Mouse (Mus musculus) retina, adult 2 months (tissue): ENCODE measurements at regions not wholly inside any gene's neighbourhood (a gene's known extent, or its start where the extent isn't known, plus 50 kb on each side); places are given as distances from the start of the nearest gene placed in this dataset.

Experiments
- DNase-seq: peaks from one replicate; pipeline ENCODE4 v3.0.0-alpha.2; 2012; ENCODE audit warnings: low read depth, low spot score

DNA sequence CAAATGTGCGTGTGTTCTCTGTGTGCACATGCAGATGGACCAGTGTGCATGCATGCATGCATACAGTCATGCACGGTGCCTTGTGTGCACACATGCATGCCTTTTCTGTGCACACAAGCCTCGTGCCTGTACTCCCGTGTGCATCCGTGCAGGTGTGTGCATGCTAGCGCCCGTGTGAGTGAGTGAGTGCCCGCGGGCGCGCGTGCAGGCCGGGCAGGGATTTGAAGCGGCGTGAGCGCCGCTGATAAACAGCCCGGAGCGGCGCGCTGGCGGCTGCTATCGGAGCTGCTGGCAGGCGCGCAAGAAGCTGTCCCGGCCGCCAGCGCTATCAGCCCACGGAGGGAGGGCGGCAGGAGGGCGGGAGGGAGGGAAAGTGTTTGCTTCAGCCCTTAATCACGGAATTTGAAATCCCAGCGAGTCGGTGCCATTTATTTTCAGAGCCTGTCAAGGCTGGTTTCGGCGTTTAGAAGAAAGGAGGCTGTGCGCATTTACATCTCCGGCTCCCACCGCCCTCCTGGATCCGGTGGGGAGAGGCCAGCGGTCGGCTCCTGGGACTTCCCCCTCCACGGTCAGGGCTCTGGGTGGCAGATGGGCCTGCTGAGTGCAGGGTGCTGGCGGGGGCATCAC, 82.1 kb downstream of the Cstad start:
- no peak for DNase-seq

DNA sequence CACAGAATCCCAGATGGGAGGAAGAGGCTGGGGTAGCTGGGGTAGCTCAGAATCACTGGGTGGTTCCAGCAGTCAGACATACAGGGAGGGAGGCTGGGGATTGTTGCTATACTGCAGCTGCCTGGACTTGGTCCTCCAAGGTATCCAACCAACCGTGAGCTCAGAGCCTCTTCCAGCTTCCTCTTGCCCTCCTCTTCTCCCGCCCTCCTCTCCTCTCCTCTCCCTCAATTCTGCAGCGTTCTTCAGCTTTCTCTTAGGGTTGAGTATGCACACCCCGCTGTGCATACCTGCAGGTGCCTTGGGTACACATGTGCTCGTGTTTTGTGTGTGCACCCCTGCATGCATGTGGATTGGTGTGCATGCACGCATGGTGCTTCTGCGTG, 81.6 kb downstream of the Cstad start:
- no peak for DNase-seq

DNA sequence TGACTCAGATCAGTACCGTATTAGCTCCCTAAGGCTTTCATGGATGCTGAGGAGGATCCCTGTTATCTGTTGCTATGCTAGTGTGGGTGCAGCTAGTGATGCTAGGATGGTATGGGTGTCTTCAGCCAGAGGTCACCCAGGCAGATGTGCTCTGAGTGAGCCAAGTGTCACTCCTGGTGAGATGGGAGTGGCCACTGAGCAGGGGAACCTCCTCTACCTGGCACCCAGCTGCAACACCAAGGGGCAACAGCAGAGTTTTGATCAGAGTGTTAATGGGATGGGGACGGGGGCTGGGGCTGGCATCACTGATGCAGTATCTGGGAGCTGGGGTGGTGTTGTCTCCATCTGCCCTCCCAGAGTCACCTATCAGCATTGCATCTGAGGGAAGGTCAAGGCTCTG, 81.0 kb downstream of the Cstad start:
- DNase-seq: no peak

DNA sequence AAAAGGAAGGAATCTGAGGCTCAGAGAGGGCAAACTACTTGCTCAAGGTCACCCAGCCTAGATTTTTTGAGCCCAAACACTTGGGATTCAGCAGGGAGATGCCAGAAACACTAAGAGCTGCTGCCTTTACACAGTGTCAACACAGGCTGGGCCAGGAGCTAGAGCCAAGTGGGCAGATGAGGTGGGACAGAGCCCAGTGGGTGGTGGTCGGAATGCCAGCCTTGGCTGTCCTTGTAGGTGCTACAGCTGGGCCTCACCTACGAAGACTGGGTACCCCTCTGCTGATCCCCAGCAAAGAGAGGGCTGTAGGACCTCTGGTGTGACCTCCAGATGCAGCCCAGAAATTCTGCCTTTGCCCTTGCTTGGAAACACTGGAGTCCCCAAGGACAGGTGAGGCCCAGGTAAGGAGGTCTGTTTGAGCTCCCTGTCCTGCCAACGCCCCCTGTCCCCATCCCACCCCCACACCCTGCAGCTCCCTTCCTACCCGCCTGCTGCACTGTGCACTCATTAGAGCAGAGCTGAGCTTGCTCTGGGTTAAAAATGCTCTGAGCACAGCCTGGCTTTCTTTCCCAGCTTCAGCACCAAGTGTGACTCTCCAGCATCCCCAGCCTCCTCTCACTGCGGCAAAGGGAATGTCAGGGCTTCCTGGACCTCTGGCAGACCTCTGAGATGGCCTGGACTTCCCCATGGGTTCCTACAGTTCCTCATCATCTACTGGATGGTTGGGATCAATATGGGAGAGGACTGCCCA, 76.2 kb downstream of the Cstad start:
- no peak for DNase-seq

DNA sequence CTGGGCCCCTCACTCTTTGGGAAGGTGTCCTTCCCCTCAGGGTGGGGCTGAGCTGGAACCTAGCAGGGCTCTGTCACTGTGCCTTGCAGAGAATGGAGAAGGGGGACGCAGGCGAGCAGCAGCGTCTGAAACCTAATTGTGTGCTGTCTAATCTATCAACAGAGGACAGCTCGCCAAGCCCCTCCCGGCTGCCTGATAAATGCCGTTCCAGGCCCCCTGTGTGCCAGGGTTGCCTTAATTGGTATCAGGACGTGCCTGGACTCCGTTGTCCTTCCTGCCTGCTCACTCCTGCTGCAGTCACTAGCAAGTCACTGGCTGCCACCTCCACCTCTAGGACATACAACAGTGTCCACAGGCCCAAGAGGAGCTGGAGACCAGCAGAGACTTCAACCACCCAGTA, 72.6 kb downstream of the Cstad start:
- DNase-seq: no peak

DNA sequence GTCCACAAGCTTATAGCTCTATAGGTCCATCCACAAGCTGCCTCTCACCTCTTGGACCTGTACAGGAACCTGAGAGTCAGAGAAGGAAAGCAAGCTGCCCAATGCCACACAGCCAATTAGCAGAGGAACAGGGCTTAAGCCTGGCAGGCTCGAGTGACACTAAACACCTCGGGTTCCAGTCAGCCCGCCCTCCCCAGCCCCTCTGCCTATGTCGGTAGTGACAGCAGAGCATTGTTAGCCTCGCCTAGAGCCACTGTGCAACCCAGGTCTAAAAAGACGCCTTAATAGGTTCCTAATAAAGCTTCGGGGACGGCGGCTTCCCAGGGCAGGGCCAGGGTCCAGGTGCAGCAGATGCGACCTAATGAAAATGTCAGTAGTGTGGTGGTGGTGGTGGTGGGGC, 66.3 kb downstream of the Cstad start:
- DNase-seq: no peak

DNA sequence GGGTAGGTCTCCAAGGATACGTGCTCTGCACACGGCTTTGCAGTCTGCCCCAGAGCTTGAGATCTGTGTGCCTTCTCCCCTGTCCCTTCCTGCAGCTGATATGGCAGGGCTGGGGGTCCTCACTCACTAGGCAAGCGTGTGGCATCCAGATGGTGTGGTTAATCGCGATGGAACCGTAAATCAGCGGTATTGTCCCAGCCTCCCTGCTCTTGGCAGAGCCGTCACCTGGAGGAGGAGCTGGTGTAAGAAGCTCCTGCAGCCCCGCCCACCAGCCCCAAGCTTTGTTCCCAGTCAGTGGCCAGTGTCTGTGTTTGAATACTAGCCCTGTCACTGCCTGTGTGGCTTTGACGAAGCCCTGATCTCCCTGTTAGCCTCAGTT, 65.8 kb downstream of the Cstad start:
- DNase-seq: no peak

DNA sequence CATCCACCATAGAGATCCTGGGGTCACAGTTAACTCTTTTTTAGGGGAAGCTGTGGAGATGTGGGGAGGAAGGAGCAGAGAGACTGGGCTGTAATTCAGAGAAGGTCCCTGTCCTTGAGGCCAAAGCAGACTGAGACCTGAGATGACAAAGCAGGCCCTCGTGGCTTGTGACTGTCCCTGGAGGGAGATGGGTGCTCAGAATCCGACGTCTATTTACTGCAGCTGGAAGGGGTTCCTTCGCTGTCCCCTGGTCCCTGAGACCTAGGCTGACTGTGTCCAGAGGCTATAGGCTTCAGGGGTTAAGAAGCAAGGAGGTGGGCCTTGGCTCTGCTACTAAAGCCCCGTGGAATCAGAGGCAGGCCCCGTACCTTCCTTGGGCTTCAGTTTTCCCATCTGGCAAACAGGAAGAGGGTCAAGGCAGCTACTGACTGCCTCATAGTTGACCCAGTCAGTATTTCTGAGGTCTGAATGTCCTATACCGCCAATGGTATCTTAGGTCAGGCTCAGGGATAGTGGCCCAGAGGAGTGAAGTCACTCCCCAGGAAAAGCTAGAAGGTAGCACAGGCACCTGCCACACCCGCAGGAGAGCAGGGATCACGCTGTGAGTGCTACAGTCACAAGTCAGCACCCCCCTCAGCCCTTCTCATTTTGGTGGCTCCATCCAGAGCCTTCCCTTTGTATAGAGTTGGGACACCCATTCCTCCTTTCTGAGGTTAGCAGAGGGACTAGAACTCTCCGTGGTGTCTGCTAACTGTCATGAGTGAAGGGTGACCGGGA, 65.2 kb downstream of the Cstad start:
- no peak for DNase-seq

DNA sequence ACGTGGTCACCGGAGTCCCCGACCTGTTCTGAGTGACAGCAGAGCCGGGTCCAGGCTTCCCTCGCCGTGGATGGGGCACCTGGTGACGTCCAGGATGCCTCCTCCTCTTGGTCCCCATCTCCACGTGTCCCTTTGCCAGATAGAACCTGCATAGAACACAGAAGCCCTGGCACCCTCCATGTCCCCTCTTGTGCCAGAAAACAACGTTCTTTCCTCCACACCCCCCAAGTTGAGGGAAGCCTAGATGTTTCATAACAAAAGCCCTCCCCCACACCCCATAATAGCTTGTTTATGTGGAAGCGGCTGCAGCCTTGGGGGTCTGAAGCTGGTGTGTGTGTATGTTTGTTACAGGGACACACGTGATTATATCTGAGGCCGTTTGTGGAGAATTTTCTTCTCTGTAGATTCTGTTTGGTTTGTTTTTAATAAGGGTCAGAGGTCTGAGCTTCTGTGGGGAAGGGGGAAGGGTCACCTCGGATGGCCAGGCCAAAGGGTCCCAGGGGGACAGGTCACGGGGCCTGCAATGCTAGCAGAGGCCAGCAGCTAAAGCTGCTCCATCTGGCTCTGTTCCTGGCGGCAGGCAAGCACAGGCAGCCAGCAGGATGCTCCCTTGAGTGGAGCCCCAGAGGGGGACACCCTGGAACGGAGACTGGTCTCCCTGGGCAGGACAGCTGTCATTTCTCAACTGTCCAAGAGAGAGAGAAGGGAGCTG, 64.2 kb downstream of the Cstad start:
- DNase-seq: no peak
